Mouse (Mus musculus) liver, embryonic 11.5 days (tissue): ENCODE measurements at regions not wholly inside any gene's neighbourhood (a gene's known extent, or its start where the extent isn't known, plus 50 kb on each side); places are given as distances from the start of the nearest gene placed in this dataset.

Source experiments
- ATAC-seq: fragments of 200-750 bp; cut with Nextera tagmentation; replicated peaks from 2 replicates; pipeline ENCODE4 v1.8.0; 2017; ENCODE audit warnings: moderate number of reproducible peaks, mild to moderate bottlenecking, moderate TSS enrichment, moderate library complexity; ENCODE audit not compliant: low FRiP score
- DNase-seq: peaks from one replicate; pipeline ENCODE4 v3.0.0-alpha.2; 2017; ENCODE audit warnings: low spot score
- H3K27ac ChIP-seq: fragments of 300-500 bp; sonication (generic); 2 replicates; pipeline ENCODE4 v1.5.1; 2014; ENCODE audit warnings: mild to moderate bottlenecking, low read depth, low read length, control low read depth
- H3K27me3 ChIP-seq: fragments of 300-500 bp; sonication (generic); replicated peaks from 2 replicates; pipeline ENCODE4 v1.6.1; 2014; ENCODE audit warnings: low read length, mixed read lengths; ENCODE audit not compliant: control insufficient read depth, insufficient read depth
- H3K36me3 ChIP-seq: fragments of 300-500 bp; sonication (generic); 2 replicates; pipeline ENCODE4 v1.6.1; 2014; ENCODE audit warnings: mild to moderate bottlenecking, low read length, moderate library complexity, mixed read lengths; ENCODE audit not compliant: control insufficient read depth, insufficient read depth
- H3K4me1 ChIP-seq: fragments of 300-500 bp; sonication (generic); replicated peaks from 2 replicates; pipeline ENCODE4 v1.6.1; 2014; ENCODE audit warnings: low read length, mixed read lengths; ENCODE audit not compliant: control insufficient read depth, insufficient read depth
- H3K4me2 ChIP-seq: fragments of 300-500 bp; sonication (generic); 2 replicates; pipeline ENCODE4 v1.6.1; 2014; ENCODE audit warnings: mild to moderate bottlenecking, control low read depth, moderate library complexity
- H3K4me3 ChIP-seq: fragments of 300-500 bp; sonication (generic); 2 replicates; pipeline ENCODE4 v1.5.1; 2014; ENCODE audit warnings: low read depth, low read length, control low read depth
- H3K9ac ChIP-seq: fragments of 300-500 bp; sonication (generic); 2 replicates; pipeline ENCODE4 v1.6.1; 2014; ENCODE audit warnings: low read depth, low read length, control low read depth
- H3K9me3 ChIP-seq: fragments of 300-500 bp; sonication (generic); 2 replicates; pipeline ENCODE4 v1.6.1; 2016; ENCODE audit warnings: low read length, inconsistent platforms, mixed read lengths; ENCODE audit not compliant: control insufficient read depth
- WGBS: fragments of 180-500 bp; shearing (Covaris S2); extraction: QIAGEN DNeasy Blood & Tissue Kit; methylation state at CpG from one replicate; pipeline ENCODE4 v1.1.7; 2014; 5-methylcytosine and 5-hydroxymethylcytosine counted together

DNA sequence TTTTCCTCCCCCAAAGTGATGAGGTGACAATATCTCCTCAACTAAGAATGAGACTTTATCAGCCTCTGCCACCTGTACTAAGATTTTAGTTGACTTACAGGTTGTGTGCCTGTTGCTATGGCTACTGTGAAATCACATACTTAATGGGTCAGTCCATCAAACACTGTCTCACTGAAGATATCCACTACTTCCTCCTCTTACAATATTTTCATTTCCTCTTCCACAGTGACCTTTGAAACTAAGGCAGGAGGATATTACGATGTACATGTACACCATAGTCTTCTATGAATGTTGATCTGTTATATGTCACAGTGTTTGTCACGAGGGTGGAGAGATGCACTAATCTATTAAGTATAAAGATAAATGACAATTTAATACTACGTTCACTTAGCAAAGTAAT, 212.4 kb upstream of the Dab2 start:
- Histone ChIP-seq H3K9me3 (no peaks in the 10 kb centered on the region), H3K9ac (no peak overlapping the region), H3K4me3 (no peak overlapping the region), H3K36me3 (no peaks in the 10 kb centered on the region), H3K4me1 (no peaks in the 10 kb centered on the region), H3K27me3 (no peaks in the 10 kb centered on the region), H3K4me2 (no peak overlapping the region), H3K27ac (no peak overlapping the region)
- 76% methylated on average over 3 of the region's 3 CpGs for WGBS
- no peak for DNase-seq
- ATAC-seq, result no peak

DNA sequence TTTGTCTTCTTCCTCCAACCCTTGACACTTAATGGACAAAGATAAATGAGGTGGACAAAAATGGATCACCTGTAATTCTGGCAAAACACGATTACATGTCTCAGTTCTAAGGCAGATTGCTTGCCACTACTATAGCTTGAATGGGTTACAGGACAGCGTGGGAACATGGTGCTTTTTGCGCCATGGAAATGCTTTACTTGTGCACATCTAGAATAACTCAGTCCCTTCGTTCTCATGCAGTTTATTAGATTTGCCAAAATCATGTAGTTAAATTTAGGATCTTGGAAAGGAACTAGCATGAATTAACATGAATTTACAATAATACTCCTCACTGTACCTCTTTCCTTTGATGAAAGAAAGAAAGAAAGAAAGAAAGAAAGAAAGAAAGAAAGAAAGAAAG, 211.1 kb upstream of the Dab2 start:
- Histone ChIP-seq H3K9me3 (no peaks in the 10 kb centered on the region), H3K9ac (no peak overlapping the region), H3K4me2 (no peak overlapping the region), H3K4me3 (no peak overlapping the region), H3K4me1 (no peaks in the 10 kb centered on the region), H3K27ac (no peak overlapping the region), H3K27me3 (no peaks in the 10 kb centered on the region), H3K36me3 (no peaks in the 10 kb centered on the region)
- ATAC-seq, result no peak
- no peak for DNase-seq
- 80% methylated on average over 4 of the region's 4 CpGs for WGBS

DNA sequence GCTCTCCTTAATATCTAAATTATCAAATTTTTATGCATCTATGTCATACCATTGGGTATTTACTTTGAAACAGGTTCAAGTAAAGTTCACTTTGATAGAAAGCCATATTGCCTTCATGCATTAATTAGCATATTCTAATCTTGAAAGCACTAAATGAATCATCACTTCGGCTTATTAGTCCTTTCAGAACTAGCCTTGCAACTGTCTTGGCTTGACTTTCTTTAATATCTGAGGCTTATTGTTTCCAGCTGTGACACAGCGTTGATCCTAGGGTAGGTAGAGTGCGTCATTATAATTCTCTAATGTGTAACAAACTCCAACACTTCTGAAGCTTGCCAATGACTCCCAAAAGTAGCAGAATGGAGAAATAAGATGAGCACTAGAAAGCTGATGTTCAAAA, 169.9 kb upstream of the Dab2 start:
- no peak for ATAC-seq

DNA sequence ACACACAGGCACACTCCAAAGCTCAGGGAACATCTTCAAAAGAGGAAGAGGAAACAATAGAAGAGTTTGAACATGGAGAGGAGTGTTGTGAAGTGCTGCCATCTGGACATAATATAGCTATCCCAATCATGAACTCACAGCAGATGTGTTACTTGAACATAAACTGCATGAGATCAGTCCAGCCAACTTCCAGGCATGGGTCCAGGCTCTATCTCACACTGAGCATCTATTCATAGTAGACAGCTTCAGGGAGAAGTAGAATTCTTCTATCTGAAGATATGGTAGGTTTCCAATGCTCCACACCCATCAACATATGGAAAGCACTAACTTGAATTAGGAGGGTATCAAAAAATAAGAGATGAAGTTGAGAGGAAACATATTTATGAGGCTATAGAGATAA, 167.4 kb upstream of the Dab2 start:
- Histone ChIP-seq H3K36me3 (no peaks in the 10 kb centered on the region), H3K4me2 (no peak overlapping the region), H3K4me3 (no peak overlapping the region), H3K9me3 (peaks cover 5% of the 10 kb centered on the region; the same call in 1 of the 2 replicates), H3K27ac (no peak overlapping the region), H3K4me1 (no peaks in the 10 kb centered on the region), H3K27me3 (no peaks in the 10 kb centered on the region), H3K9ac (no peak overlapping the region)
- no peak for ATAC-seq
- no peak for DNase-seq

More for the DNA sequence above, 169.9 kb upstream of the Dab2 start:
- DNase-seq, result no peak
- no peaks in the 10 kb centered on the region for H3K27me3 ChIP-seq
- 85% methylated on average over 3 of the region's 3 CpGs for WGBS
- no peaks in the 10 kb centered on the region for H3K36me3 ChIP-seq
- H3K27ac ChIP-seq, result no peak overlapping the region
- H3K9ac ChIP-seq, result no peak overlapping the region
- H3K9me3 ChIP-seq, result no peaks in the 10 kb centered on the region
- no peak overlapping the region for H3K4me2 ChIP-seq
- no peak overlapping the region for H3K4me3 ChIP-seq
- H3K4me1 ChIP-seq, result no peaks in the 10 kb centered on the region

DNA sequence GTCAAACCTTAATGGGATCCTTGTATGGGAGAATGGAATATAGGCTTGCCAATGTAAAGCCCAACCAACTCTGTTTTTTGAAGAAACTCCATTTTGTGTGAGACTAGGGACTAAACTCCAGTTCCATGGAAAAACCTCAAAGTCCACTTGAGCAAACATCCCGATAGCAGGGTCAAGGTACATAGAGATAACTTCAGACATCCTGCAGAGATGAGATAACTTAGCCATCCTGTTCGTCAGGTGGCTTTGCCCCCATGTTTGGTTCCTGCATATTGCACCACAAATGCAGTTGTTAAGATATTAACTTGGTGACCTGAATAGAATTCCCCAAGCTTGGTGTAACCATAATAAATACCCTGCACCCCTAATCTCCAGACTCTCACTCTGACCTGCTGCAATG, 154.5 kb upstream of the Dab2 start:
- no peak overlapping the region for H3K27ac ChIP-seq
- H3K27me3 ChIP-seq, result no peaks in the 10 kb centered on the region
- no peaks in the 10 kb centered on the region for H3K36me3 ChIP-seq
- DNase-seq (no peak), ATAC-seq (no peak)
- H3K4me3 ChIP-seq, result no peak overlapping the region
- 59% methylated on average over 2 of the region's 2 CpGs for WGBS
- no peaks in the 10 kb centered on the region for H3K4me1 ChIP-seq
- H3K9me3 ChIP-seq, result no peaks in the 10 kb centered on the region
- H3K4me2 ChIP-seq, result no peak overlapping the region
- no peak overlapping the region for H3K9ac ChIP-seq

DNA sequence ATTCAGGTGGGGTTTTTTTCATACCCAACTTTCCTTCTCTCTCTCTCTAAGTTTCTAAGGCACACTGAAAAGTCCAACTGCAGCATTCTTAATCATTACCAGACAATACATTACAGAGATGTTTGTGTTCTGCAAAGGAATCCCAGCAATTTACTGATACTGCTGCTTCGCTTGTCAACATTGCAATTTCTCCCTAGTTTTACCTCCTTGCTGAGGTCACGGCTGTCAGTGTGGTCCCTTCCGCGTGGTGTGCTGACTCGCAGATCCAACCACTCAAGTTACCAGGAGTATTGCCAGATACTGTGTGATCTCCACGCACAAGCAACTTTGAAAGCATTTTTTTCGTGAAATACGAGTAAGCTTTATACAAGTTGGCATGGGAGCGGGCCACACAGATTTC, 144.9 kb upstream of the Dab2 start:
- DNase-seq (no peak), ATAC-seq (no peak)
- H3K27ac ChIP-seq, result no peak overlapping the region
- no peaks in the 10 kb centered on the region for H3K4me1 ChIP-seq
- no peaks in the 10 kb centered on the region for H3K27me3 ChIP-seq
- no peaks in the 10 kb centered on the region for H3K9me3 ChIP-seq
- 54% methylated on average over 9 of the region's 9 CpGs for WGBS
- H3K4me2 ChIP-seq, result no peak overlapping the region
- H3K4me3 ChIP-seq, result no peak overlapping the region
- H3K36me3 ChIP-seq, result no peaks in the 10 kb centered on the region
- no peak overlapping the region for H3K9ac ChIP-seq

DNA sequence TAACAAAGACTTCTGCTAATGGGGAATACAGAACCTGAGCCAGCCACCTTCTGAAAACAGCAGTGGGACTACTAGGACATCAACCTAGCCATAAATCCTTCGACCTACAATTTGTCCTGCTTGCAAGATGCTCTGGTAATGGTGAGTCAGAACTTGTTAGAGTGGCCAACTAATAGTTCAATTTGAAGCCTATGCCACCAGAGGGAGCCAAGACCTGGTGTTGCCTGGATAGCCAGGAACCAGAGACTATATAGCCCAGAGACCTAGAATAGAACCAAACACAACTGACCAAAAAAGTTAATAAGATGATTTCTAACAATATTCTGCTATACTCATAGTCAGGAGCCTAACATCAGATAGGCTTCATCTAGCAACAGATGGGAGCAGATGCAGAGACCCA, 119.3 kb upstream of the Dab2 start:
- H3K4me1 ChIP-seq, result no peaks in the 10 kb centered on the region
- H3K9ac ChIP-seq, result no peak overlapping the region
- no peaks in the 10 kb centered on the region for H3K36me3 ChIP-seq
- H3K4me2 ChIP-seq, result no peak overlapping the region
- H3K4me3 ChIP-seq, result no peak overlapping the region
- no peak overlapping the region for H3K27ac ChIP-seq
- H3K9me3 ChIP-seq, result no peaks in the 10 kb centered on the region
- DNase-seq (no peak), ATAC-seq (no peak)
- 68% methylated on average over 1 of the region's 1 CpGs for WGBS
- no peaks in the 10 kb centered on the region for H3K27me3 ChIP-seq

DNA sequence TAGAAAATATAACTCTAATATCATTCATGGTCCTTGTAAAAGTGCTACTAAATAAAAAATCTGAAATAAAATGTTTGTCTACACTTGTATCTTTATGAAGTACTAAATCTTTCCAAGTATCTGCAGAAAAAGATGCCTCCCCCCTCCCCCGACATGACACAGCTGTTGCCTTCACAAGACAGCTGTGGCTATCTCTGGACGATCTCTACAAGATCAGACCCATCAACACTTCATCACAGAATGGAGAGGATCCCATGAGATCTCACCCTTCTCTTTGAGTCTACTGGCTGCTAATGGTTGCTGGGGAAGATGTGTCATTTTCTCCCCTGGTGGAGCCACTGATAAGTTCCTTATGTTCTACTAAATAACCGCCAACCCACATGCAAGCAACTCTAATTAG, 116.0 kb upstream of the Dab2 start:
- no peaks in the 10 kb centered on the region for H3K9me3 ChIP-seq
- no peaks in the 10 kb centered on the region for H3K4me1 ChIP-seq
- ATAC-seq (no peak), DNase-seq (no peak)
- no peak overlapping the region for H3K4me2 ChIP-seq
- H3K27me3 ChIP-seq, result no peaks in the 10 kb centered on the region
- no peak overlapping the region for H3K9ac ChIP-seq
- WGBS, result 73% methylated on average over 3 of the region's 3 CpGs
- no peak overlapping the region for H3K4me3 ChIP-seq
- H3K36me3 ChIP-seq, result no peaks in the 10 kb centered on the region
- H3K27ac ChIP-seq, result no peak overlapping the region

DNA sequence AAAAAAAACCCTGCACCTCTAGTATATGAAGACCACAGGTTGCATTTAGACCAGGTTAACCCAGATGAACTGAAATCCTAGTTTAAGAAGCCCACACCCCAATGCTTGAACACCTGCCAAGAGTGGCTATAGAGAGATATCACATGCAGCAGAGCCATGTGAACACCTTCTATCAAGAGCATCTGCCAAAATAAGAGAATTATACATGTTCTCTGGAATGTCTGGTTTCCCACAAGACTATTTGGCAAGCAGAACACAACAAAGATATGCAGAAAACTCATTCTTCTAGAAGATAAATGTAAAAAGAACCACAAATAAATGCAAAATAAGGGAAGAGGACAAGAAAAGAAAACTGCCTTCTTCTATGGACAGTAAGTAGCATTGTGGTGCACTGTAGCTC, 107.7 kb upstream of the Dab2 start:
- no peaks in the 10 kb centered on the region for H3K36me3 ChIP-seq
- no peak overlapping the region for H3K4me3 ChIP-seq
- no peaks in the 10 kb centered on the region for H3K9me3 ChIP-seq
- no peak overlapping the region for H3K27ac ChIP-seq
- ATAC-seq, result no peak
- H3K9ac ChIP-seq, result no peak overlapping the region
- no peaks in the 10 kb centered on the region for H3K27me3 ChIP-seq
- no peak overlapping the region for H3K4me2 ChIP-seq
- no peak for DNase-seq
- no peaks in the 10 kb centered on the region for H3K4me1 ChIP-seq
